Mouse (Mus musculus) cerebellum, postnatal 14 days (tissue): ENCODE measurements at regions not wholly inside any gene's neighbourhood (a gene's known extent, or its start where the extent isn't known, plus 50 kb on each side); places are given as distances from the start of the nearest gene placed in this dataset.

Source experiments
- DNase-seq, 2 experiments: peaks; one replicate each; pipeline ENCODE4 v3.0.0; 2021; ENCODE audit warnings: mixed read lengths in 2 of 2

DNA sequence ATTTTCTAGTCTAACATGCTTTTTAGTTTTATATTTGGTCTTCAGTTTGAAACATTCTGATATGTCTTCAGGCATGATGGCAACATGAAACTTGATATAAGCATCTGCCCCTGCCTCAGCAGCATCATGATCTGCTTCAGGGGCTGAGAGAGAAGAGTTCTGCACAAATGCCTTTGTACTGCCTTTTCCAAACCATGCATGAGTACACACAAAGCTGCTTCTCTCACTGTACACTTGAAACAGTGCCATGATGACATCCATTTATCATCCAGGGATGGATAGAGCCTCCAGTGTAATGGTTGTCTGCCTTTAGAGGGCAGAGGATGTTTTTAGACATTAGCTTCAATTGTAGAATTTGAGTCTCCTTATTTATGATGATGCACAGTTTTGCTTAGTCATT is 1323.6 kb upstream of the Lrrn3 start:
- DNase-seq, result peak in 1 of 2 experiments; percentile 2
